Mouse (Mus musculus) left cerebral cortex, postnatal 10 days (tissue): ENCODE measurements around the gene Fgf12. TPM values are rescaled to one million over a fixed set of nuclear protein-coding genes. Genes with fewer than 3 reads are reported as not detected.

Experiments used
- DNase-seq, 2 experiments: peaks; one replicate each; pipeline ENCODE4 v3.0.0; 2021 to 2022; ENCODE audit warnings: low spot score in 2 of 2, mixed read lengths in 1 of 2; ENCODE audit errors: extremely low spot score in 1 of 2
- intact Hi-C: fragments of 180-260 bp; cut with DNase I; formaldehyde crosslinking; loops from one replicate; pipeline ENCODE4 v1.15.1; 2025
- total RNA-seq, 2 experiments: library from RNA; stranded (reverse); gene quantifications; 2 replicates each; pipeline ENCODE4 v1.2.3; 2021

Fgf12 gene
- total RNA-seq, 2 experiments from 2014 or later = 259 to 285 TPM

DNA sequence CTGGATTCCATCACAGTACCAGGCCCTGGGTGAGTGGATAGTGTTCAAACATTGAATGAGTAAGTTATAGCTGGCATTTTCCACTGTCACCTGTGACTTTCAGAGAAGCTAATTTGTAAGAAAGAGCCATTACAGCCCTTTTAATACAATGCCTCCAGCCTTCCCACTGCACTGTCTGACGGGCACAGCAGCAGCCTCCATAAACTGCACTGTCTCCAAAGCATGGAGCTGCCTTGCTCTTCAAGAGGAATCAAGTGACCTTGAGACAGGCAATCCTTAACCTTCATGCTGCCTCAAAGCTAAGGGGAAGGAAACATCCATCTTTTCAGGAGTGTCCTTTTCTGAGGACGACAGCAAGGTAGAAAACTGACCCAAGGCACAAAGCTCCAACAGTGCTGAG is 345.0 kb downstream of the Fgf12 start:
- DNase-seq = no peak
- intact Hi-C loops = no loop called here

DNA sequence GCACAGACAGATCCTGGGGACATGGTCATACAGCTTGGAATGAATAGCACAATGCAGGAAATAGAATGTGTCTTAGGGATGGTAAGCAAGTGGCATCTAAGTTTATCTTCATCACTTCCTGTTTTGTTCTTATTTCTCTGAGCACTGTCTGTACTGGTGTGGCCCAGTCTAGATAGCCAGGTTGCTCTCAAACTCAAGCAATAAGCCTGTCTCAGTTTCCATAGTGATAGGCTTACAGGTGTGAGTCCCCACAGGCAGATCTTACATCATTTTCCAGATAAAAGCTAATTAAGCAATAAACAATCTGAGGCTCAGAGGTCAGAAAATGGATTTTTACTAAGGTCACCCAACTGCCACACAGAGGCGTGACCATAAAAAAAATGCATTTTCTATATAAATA is 348.7 kb downstream of the Fgf12 start:
- intact Hi-C loops = no loop called here

DNA sequence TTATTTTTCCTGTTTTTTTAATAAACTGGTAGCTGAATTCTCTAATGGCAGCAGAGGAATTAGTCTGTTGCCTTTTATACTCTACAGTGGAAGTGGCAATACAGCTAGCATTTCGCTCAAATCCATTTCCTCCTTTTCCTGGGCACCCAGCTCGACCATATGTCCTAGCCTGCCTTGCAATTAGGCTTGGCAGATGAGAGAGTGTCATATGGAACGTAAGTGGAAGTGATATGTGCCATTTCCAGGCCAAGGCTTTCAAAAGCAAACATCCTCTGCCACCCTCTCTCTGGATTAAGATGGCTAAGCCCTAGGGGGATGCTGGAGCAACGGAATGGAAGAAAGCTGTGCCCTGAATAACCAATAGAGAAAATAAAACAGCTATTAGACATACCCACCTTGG is 350.2 kb downstream of the Fgf12 start:
- intact Hi-C loops = no loop called here
- DNase-seq = peak in 1 of 2 experiments; percentile 27

More for the DNA sequence above, 348.7 kb downstream of the Fgf12 start:
- DNase-seq = no peak

DNA sequence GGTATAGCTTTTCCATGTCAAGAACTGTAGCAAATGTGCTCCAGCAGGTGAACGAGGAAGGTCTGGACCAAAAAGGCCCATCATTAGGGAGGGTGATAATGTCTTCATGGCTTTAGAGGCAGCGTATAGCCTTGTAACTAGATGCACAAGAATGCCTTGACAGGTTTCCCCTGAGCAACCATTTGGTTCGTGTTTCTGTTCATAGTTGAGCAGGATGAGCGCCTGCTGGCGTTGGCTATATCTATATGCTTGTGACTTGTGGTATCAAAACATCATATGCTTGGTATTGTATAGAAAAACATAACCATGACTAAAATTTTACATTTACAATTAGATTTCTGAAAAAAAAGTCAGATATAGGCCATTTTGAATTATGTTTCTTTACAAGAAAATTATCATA is 361.6 kb downstream of the Fgf12 start:
- intact Hi-C loops = no loop called here

DNA sequence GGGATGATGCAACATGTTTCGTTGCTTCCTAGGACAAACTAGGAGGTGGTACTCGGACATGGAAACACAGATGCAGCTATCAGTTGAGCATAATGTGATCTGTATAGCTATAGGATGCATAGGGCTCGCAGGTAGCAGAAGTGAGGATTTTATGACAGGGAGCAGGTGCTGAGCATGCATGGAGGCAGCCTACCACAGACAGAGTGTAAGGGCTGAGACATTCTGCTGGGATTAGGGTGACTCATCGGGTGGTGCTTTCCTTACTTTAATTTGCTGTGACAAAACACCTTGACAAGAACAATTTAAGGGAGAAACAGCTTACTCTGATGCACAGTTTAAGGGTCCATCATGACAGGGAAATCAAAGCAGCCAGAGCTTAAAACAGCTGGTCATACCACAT is 363.8 kb downstream of the Fgf12 start:
- intact Hi-C loops = no loop called here

More for the DNA sequence above, 361.6 kb downstream of the Fgf12 start:
- DNase-seq = no peak

DNA sequence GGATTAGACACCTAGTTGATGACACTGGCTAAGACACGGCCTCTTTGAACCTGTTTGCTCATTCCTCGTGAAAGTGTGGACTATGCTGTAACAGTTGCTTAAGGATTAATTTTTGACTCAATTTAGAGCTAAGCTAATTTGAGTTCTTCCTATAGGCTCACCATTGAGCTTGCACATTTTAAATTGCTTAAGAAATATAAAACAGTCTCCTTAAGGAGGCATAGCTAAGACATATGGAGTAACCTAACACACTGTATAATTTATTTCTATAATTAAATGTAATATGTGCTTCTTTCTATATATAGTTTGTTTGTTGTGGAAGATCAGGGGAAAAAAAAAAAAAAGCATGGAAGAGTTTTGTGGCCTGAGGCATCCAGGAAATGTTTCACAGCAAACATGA is 378.1 kb downstream of the Fgf12 start:
- intact Hi-C loops = no loop called here

More for the DNA sequence above, 363.8 kb downstream of the Fgf12 start:
- no peak for DNase-seq

DNA sequence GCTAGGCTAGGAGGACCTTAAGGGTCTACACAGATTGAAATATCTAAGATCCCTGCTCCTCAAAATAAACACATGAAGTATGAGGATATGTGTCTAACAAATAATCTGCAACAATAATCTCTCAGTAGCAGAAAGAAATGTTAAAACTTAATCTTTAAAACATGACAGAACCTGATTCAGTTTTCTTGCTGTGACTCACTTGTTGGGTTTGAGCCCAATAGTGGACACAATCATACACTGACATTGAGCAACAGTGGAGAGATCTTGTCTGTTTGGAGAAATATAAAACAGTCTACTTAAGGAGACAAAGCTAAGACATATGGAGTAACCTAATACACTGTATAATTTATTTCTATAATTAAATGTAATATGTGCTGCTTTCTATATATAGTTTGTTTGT is 379.6 kb downstream of the Fgf12 start:
- no peak for DNase-seq
- intact Hi-C loops = no loop called here

More for the DNA sequence above, 378.1 kb downstream of the Fgf12 start:
- no peak for DNase-seq

DNA sequence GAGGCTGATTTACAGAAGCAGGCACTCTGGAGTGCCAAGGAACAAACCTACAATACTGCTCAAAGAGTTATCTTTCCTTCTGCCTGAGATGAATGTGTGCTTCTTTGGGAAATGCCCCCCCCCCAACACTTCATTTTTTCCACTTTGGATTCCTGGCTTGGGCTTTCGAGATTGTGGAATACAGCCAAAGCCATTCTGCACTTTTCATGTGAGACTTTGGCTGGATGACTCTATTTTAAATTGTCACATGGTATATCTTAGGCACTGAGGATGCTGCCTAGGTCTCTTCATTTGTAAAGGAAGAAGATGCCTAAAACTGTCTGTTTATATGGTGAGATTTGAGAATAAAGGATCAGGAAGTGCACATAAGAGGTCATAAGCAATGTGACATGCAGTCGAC is 402.2 kb downstream of the Fgf12 start:
- peak in 1 of 2 experiments; percentile 15 for DNase-seq
- intact Hi-C loops = no loop called here

DNA sequence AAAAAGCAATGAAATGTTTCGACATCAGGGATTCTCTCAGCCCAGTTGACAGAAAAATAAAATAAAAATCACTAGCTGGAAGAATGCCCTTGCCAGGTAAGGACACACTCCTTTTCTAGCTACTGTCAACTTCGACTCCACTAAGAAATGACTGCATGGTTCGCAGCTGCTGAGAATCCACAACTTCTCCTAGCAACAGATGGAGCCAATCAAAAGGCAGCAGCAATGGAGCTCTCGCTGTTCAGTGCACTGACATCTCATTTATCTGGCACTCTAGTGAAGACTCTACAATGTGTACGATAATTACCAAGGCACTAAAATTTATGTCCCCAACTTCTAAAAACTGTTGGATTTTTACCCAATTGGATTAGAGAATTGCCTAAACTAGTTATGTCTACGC is 407.5 kb downstream of the Fgf12 start:
- intact Hi-C loops = no loop called here
- peak in 1 of 2 experiments; percentile 27 for DNase-seq

DNA sequence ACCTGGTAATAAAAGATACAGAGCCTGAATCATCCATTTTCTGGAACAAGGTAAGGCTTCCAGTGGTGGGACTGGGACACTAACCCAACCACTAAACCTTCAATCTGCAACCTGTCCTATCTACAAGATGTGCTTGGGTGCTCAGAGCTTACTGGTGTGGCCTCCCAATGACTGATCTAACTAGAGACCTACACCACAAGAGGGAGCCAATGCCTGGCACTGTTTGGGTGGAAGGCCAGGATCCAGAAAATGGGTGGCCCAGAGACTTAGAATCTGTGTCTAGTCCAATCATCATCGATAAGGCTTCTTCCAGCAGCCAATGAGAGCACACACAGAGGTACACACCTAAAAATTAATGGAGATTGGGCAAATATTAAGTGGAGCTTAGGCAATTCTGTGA is 414.9 kb downstream of the Fgf12 start:
- DNase-seq = no peak
- intact Hi-C loops = no loop called here

DNA sequence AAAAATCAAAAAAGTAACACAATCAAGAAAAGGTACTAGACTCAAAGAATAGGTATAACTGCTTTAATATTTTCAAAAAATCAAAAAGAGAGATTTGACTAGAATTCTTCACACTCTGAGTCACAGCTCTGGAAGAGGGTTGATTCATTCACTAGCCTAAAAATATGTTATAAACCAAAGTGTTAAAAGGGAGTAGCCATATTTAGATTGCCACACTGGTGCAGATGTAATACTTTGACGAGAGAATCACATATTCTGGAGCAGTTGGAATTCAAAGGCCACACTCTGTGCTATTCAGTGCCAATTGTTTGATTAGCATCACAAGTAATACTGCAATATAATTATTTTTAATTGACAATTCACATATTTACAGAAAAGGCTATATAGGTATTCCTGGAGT is 416.2 kb downstream of the Fgf12 start:
- intact Hi-C loops = no loop called here
- no peak for DNase-seq

DNA sequence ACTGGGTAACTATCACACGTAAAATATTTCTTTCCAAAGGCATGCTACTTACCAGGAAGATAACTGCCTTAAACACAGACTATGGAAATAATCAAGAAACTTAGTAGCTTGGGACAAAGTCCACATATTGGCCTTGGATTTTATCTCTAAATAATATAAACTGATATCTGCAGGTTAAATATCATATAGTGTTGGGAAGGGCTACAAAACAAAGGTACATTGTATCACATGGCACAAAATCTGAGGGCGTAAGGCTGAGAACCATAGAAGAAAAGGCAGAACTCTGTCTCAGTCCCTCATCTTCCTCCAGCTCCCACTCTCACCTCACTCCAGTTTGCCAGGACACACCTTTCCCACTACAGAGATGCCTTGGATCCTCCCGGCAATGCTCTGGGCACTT is 417.8 kb downstream of the Fgf12 start:
- intact Hi-C loops = no loop called here
- no peak for DNase-seq

DNA sequence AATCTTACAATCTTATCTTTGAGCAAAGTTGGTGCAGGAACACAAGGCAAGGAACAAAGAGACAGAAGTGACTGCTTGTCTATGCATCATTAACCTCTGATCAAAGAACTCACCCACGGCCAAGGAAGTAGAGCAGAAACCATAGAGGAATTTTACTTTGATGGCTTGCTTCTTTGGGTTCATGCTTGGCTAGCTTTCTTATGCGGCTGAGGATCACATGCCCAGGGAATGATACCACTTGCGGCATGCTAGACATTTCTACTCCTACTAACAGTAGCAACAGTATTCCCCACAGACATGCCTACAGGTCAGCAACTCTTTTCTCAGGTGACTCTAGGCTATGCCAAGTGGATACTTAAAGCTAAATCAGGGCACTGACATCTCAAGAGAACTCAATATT is 429.3 kb downstream of the Fgf12 start:
- no peak for DNase-seq
- intact Hi-C loops = no loop called here

DNA sequence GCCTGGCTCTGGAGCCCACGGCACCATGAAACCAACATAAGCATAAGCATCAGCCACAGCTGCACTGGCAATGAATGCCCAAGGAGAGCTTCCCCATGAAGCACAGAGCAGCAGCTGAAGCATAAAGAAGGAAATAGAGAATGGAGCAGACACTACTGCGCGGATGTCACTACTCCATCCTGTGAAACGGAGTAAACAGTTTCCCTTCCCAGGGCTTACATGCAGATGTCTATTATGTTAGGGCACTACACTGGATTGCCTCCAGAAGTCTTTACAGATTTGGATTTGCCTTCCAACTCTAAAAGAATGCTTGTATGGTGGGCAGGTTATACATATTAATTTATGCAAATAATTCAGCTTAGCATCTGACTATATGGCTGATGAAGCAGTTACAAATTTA is 441.2 kb downstream of the Fgf12 start:
- intact Hi-C loops = no loop called here
- DNase-seq = no peak

DNA sequence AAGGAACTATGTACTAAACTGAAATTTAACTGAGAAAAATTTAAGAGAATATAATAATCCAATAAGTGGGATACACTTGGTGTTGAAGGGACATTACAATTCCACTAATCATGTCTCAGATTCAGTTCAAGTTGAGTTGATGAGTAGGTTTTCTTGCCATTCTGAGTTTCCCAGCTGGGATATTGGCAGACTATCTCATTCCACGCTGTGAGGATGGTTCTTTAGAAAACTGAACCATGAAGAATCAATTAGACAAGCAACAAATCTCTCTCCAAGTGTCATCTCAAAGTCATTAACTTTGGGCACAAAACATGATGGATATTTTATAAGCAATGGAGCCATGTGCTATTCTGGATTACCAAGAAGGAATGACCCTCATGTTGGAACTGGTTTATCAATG is 449.0 kb downstream of the Fgf12 start:
- intact Hi-C loops = no loop called here
- no peak for DNase-seq

DNA sequence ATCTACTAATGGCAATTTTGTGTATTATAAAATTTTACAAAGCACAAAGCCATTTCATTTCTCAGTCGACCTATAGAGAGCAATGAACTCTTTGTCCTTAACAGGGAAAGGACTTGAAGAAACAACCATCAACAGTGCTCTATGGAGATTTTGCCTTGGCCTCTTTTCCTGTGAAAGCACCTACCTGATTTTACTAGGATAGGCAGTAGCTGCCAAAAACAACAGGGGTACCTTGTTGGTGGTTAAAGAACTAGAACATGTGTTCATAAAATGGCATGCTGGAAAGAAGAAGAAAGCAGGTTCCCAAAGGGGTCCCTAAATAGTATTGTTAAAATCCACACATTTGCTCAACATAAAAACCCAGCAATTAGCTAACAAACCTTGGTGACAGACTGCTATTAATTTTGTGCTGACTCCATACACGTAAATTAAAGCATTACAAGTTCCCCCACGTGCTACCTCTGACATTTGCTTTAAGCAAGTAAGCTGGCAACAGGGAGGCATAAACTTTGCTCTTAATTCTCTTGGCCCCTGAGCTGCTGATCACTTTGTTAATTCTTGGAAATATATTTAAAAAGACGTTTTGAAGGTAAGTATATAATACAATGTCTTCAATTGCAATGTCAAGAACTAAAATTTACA is 463.1 kb downstream of the Fgf12 start:
- no peak for DNase-seq
- intact Hi-C loops = no loop called here

DNA sequence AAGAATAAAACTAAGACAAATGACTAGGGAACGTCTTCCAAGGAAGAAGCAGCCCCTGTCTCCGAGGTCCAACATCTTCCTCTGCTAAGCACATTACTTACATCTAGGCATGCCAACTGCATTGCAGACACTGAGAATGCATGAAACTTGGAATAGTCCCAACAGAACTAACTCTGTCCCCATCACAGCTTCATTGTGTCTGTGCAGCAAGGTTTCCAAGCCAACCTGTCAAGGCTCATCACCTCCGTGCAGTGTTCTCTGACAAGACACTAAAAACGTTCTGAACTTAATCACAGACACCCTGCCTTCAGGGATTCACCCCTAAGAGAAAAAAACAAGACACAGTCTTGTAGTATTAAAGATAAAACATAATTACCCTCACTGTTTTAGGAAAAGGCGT is 495.0 kb downstream of the Fgf12 start:
- intact Hi-C loops = no loop called here
- DNase-seq = no peak

DNA sequence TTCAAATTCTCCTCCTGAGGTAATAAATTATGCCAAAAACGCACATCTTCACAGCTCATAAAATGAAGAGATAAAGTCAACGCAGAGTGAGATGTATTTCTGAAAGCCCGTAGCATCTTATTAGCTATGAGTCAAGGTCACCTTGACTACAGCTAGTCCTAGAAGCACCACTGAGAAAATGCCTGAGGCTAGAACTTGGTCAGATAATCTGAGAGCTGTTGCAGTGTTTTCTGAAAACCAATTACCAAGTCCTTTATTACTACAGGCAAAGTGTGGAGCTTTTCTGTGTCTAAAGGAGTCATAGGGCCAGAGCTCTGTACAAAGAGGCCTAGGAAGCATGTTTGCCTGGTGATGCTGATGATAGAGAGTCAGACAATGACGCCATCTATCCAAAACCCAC is 498.6 kb downstream of the Fgf12 start:
- no peak for DNase-seq
- intact Hi-C loops = no loop called here

DNA sequence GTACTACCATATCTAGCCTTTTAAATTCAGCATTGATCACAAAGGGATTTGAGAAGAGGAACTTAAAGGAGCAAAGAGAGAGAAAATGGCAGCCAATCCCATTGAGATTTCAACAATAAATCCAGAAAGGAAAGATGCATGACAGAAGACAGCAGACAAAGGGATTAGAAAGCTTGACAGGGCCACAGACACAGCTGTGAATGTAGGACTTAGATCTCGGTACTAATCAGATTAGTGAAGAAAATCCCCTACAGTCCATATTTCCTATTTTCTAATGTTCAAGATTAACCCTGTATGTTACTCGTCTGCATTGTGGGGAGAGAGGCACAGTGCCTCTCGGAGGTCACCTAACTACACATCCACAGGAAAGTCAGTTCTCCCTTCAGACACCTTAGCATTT is 500.9 kb downstream of the Fgf12 start:
- no peak for DNase-seq
- intact Hi-C loops = no loop called here

DNA sequence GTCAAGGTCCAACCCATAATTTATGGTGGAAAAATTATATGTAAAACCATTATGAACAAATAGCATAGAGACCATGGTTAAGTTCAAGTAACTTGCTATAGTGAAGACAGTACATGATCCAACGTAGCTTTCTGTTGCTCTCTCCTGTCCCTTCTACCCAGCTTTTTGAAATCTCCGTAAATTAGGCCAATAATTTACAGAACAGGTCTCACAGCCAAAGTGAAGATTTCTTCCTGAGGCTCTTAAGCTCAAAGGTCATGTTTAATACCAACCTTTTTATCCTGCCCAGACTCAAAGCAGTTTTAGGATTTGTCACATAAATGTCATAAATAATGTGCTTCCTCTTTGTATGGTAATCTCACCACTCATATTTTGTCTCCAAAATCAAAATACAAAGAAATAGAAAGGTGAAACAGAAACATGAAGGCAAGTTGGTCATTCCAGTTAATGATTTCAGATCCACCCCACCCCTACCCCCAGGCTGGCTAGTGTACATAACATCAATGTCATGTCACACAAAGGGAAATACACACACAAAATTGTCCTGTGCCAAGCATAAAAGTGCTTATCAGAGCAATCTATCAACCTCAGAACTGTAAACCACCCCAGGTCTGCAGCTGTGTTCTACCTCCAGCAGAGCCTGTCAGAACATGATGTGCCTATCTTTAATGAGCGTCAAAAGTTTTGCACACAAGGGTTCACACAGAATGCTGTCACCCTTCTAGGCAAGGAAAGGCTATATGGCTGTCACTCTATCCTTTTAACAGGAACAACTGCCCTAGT is 509.8 kb downstream of the Fgf12 start:
- no peak for DNase-seq
- intact Hi-C loops = no loop called here

DNA sequence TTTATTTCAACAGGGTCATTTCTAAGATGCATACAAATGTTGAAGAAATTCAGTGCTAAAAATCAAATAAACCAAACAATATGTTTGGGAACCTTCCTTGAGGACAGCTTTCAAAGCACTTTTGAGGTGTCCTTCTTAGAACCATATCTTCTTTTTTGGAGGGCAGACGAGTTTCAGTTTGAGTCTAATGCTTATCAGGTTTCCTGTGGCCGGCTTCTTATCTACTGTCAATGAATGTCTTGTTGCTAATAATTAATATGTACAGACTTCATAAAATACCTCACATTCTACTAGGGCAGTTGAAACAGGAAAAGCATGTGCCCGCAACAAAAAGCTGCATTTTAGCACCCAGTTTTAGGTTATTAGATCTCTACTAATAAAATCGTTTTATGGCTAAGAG is 513.5 kb downstream of the Fgf12 start:
- intact Hi-C loops = no loop called here
- no peak for DNase-seq
